Mouse (Mus musculus): ENCODE data around the gene Hipk3.

GRCm38 (mm10) chr2:104497231-104497630 is 3.0 kb upstream of the Hipk3 start:
- no peak for TF ChIP-seq CTCF (IDR thresholded peaks at IDR 0.05; ENCODE audit: low read depth)
- TF ChIP-seq EP300 (IDR thresholded peaks at IDR 0.05; ENCODE audit: low read depth), result no peak
